Mouse (Mus musculus) liver, embryonic 14.5 days (tissue): ENCODE measurements around the gene Frmpd4.

Experiments
- CTCF ChIP-seq: IDR thresholded peaks from 2 replicates; pipeline ENCODE4 v1.5.1; 2016; ENCODE audit warnings: antibody characterized with exemption, low read depth, control low read depth
- EP300 ChIP-seq: IDR thresholded peaks from 2 replicates; pipeline ENCODE4 v1.6.1; 2016; ENCODE audit warnings: antibody characterized with exemption, low read depth

GRCm38 (mm10) chrX:168505254-168505653, 71.8 kb downstream of the Frmpd4 start:
- TF ChIP-seq CTCF (no peak), EP300 (no peak)
